Mouse (Mus musculus) kidney, embryonic 15.5 days (tissue): Measurements from ENCODE around the gene Vmn1r210. TPM values are rescaled to one million over a fixed set of nuclear protein-coding genes. Genes with fewer than 3 reads are reported as not detected.

Source experiments
- polyA plus RNA-seq: library from polyadenylated mRNA; unstranded; fragments of >200 nt; fragmentation: Nextera tagmentation; extraction: Ambion mirVana; gene quantifications from 2 replicates; pipeline ENCODE4 v1.2.1, GENCODE M21; 2015

Vmn1r210 gene
- polyA plus RNA-seq, 1 experiment from 2014 or later: not detected

Other genes with a start within 250 kb of the Vmn1r210 start
- not detected in 2 replicates for gene Vmn1r205, start 238.3 kb downstream of the Vmn1r210 start, polyA plus RNA-seq
- gene Vmn1r206, start 207.1 kb downstream of the Vmn1r210 start, polyA plus RNA-seq: not detected in 2 replicates
- not detected in 2 replicates for gene Vmn1r207-ps, start 101.7 kb downstream of the Vmn1r210 start, polyA plus RNA-seq
- not detected in 2 replicates for gene Vmn1r208, start 53.9 kb downstream of the Vmn1r210 start, polyA plus RNA-seq
- gene Vmn1r209, start 21.7 kb downstream of the Vmn1r210 start, polyA plus RNA-seq: not detected in 2 replicates
- gene Vmn1r211, start 26.2 kb upstream of the Vmn1r210 start, polyA plus RNA-seq: not detected in 2 replicates
- not detected in 2 replicates for gene Vmn1r212, start 52.9 kb upstream of the Vmn1r210 start, polyA plus RNA-seq
- not detected in 2 replicates for gene Vmn1r213, start 176.3 kb upstream of the Vmn1r210 start, polyA plus RNA-seq
- not detected in 2 replicates for gene Vmn1r214, start 199.1 kb upstream of the Vmn1r210 start, polyA plus RNA-seq
- gene Vmn1r215, start 236.7 kb upstream of the Vmn1r210 start, polyA plus RNA-seq: not detected in 2 replicates